Mouse (Mus musculus): ENCODE data around the gene Maml2. TPM values are rescaled to one million over a fixed set of nuclear protein-coding genes. Genes with fewer than 3 reads are reported as not detected.
A peak's percentile ranks its signal among the peaks of the same experiment; 100 is the strongest.

The Maml2 gene
- polyA plus RNA-seq, 1 experiment from 2014 or later = 10.0 TPM

DNA sequence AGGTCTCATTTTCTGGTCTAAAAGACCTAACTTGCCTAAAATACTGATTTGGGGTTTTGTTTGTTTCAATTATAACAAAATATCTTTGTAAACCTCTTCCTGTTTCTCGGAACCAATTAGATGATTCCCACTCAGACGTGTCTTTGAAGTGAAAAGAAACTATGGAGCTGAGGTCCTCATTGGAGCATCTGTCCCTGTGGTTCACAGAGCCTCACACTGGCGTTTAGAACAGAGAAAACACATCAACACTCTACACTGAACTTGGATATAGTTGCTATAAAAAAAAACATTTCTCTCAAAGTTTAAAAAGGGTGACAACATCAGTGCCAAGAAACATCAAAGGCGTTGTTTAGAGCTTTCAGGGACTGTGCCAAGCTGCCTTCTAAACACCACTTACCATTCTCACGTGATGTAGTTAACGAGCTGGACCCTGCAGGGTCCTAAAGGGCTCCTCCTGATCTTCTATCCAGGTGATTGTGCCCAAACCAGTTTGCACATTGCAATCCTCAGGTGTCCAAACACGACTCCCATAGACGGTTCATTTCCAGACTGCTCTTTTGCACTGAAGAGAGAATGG, 309.9 kb downstream of the Maml2 start:
- no peak for TF ChIP-seq CTCF (IDR thresholded peaks at IDR 0.05; ENCODE audit: low read depth)
- Histone ChIP-seq H3K4me1 (replicated peaks; ENCODE audit: insufficient read depth, low read length) (no peaks in the 10 kb centered on the region), H3K9ac (ENCODE audit: low read depth, low read length) (no peak overlapping the region), H3K27ac (no peak overlapping the region), H3K9me3 (replicated peaks; ENCODE audit: low read length) (no peaks in the 10 kb centered on the region), H3K4me3 (replicated peaks; ENCODE audit: low read depth, low read length) (no peak overlapping the region), H3K4me2 (ENCODE audit: low read length) (no peak overlapping the region), H3K36me3 (ENCODE audit: insufficient read depth, low read length) (no peaks in the 10 kb centered on the region), H3K27me3 (ENCODE audit: insufficient read depth, low read length) (no peaks in the 10 kb centered on the region)
- WGBS = 58% methylated on average over 8 of the region's 8 CpGs
- ATAC-seq (replicated peaks; ENCODE audit: low FRiP score, low read depth) (no peak), DNase-seq (ENCODE audit: low spot score) (peak; percentile 30)

- Histone ChIP-seq H3K9ac (ENCODE audit: low read depth, low read length) (no peak overlapping the region), H3K27me3 (ENCODE audit: insufficient read depth, low read length) (no peaks in the 10 kb centered on the region), H3K27ac (no peak overlapping the region), H3K9me3 (replicated peaks; ENCODE audit: low read length) (no peaks in the 10 kb centered on the region), H3K4me1 (replicated peaks; ENCODE audit: insufficient read depth, low read length) (no peaks in the 10 kb centered on the region), H3K4me3 (replicated peaks; ENCODE audit: low read depth, low read length) (no peak overlapping the region), H3K4me2 (ENCODE audit: low read length) (no peak overlapping the region), H3K36me3 (ENCODE audit: insufficient read depth, low read length) (no peaks in the 10 kb centered on the region)
- 71% methylated on average over 3 of the region's 3 CpGs for WGBS
- DNase-seq (ENCODE audit: low spot score) (no peak), ATAC-seq (replicated peaks; ENCODE audit: low FRiP score, low read depth) (no peak)
- TF ChIP-seq CTCF (IDR thresholded peaks at IDR 0.05; ENCODE audit: low read depth) = no peak
Measured at GRCm38 (mm10) chr9:13608532-13609071, 310.8 kb downstream of the Maml2 start.

DNA sequence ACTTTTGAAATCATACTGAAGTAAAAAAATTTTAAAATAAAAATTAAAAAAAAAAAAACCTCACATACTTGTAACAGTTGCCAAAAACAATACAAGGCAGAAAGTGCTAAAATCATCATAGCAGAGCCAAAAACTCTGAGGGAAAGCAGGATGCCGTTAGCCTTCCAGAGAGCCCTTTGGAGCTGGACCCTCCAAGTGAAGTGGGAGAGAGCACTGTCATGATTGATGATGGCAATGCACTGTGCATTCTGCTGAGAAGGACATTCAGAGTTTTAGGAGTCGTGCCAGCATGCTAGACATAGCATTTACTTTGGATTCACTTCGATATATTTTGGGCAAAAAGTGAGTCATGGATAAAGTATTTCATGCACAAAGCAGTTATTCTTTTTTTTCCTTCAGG, 313.8 kb downstream of the Maml2 start:
- 43% methylated on average over 3 of the region's 3 CpGs for WGBS
- H3K4me1 ChIP-seq (replicated peaks; ENCODE audit: insufficient read depth, low read length) = 0 out of 2 replicates have a peak, but pooled peaks cover 7% of the 10 kb centered on the region
- no peak overlapping the region for H3K27ac ChIP-seq
- no peaks in the 10 kb centered on the region for H3K36me3 ChIP-seq (ENCODE audit: insufficient read depth, low read length)
- no peak overlapping the region for H3K4me2 ChIP-seq (ENCODE audit: low read length)
- H3K4me3 ChIP-seq (replicated peaks; ENCODE audit: low read depth, low read length) = no peak overlapping the region
- H3K9ac ChIP-seq (ENCODE audit: low read depth, low read length) = no peak overlapping the region
- no peaks in the 10 kb centered on the region for H3K9me3 ChIP-seq (replicated peaks; ENCODE audit: low read length)
- H3K27me3 ChIP-seq (ENCODE audit: insufficient read depth, low read length) = no peaks in the 10 kb centered on the region
- peak; percentile 89 for DNase-seq (ENCODE audit: low spot score)
- no peak for TF ChIP-seq CTCF (IDR thresholded peaks at IDR 0.05; ENCODE audit: low read depth)
- ATAC-seq (replicated peaks; ENCODE audit: low FRiP score, low read depth) = no peak

- no peaks in the 10 kb centered on the region for H3K36me3 ChIP-seq (ENCODE audit: insufficient read depth, low read length)
- H3K4me1 ChIP-seq (replicated peaks; ENCODE audit: insufficient read depth, low read length) = 0 out of 2 replicates have a peak, but pooled peaks cover 7% of the 10 kb centered on the region
- TF ChIP-seq CTCF (IDR thresholded peaks at IDR 0.05; ENCODE audit: low read depth) = no peak
- no peak overlapping the region for H3K4me3 ChIP-seq (replicated peaks; ENCODE audit: low read depth, low read length)
- no peak overlapping the region for H3K9ac ChIP-seq (ENCODE audit: low read depth, low read length)
- 87% methylated on average over 8 of the region's 8 CpGs for WGBS
- H3K9me3 ChIP-seq (replicated peaks; ENCODE audit: low read length) = no peaks in the 10 kb centered on the region
- H3K27ac ChIP-seq = no peak overlapping the region
- ATAC-seq (replicated peaks; ENCODE audit: low FRiP score, low read depth) (no peak), DNase-seq (ENCODE audit: low spot score) (no peak)
- no peak overlapping the region for H3K4me2 ChIP-seq (ENCODE audit: low read length)
- no peaks in the 10 kb centered on the region for H3K27me3 ChIP-seq (ENCODE audit: insufficient read depth, low read length)
Measured at GRCm38 (mm10) chr9:13612371-13612770, 314.6 kb downstream of the Maml2 start.

DNA sequence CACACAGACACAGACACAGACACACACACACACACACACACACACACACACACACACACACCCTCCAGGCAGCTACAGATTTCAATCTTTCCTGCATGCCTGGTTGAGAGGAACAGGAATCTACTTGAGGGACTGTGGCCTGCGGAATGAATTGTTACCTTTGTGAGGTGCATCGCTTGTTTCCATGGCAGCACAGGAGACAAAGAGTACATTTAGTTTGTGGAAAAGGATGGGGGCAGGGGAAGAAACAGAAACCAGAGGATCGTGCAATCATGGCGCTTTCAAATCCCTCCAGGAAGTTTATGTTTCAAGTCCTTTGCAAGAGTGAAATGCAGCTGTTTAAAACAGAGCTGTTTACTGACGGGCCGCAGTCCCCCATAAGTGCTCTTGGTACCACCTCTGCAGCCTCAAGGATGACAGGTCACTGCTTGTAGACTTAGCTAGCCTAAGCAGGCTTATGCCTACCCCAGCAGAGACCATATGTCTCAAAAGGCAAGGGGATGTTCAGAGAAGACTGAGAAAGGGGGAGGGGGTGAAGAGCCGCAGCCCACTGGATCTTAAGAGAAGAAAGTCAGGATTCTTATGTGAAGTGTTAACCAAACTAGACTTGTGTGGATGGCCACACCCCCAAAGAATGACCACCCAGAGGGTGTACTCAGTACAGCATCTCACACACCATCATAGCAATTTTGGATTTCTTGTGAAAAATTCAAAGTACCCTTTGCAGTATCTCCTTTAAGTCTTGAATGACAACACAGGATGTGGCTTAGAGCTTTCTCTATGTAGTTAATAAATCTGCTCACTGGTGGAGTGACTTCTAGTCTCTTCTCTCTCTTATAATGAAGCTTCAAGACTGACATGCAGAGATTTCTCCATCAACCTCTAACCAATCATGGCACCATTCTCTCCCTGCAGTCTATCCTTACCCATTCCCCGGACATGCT, 315.8 kb downstream of the Maml2 start:
- Histone ChIP-seq H3K36me3 (ENCODE audit: insufficient read depth, low read length) (no peaks in the 10 kb centered on the region), H3K27ac (no peak overlapping the region), H3K9ac (ENCODE audit: low read depth, low read length) (no peak overlapping the region), H3K9me3 (replicated peaks; ENCODE audit: low read length) (no peaks in the 10 kb centered on the region), H3K4me1 (replicated peaks; ENCODE audit: insufficient read depth, low read length) (0 out of 2 replicates have a peak, but pooled peaks cover 10% of the 10 kb centered on the region), H3K4me3 (replicated peaks; ENCODE audit: low read depth, low read length) (no peak overlapping the region), H3K27me3 (ENCODE audit: insufficient read depth, low read length) (no peaks in the 10 kb centered on the region), H3K4me2 (ENCODE audit: low read length) (no peak overlapping the region)
- TF ChIP-seq CTCF (IDR thresholded peaks at IDR 0.05; ENCODE audit: low read depth) = no peak
- WGBS = 44% methylated on average over 8 of the region's 8 CpGs
- ATAC-seq (replicated peaks; ENCODE audit: low FRiP score, low read depth) = no peak
- DNase-seq (ENCODE audit: low spot score) = peak; percentile 22

GRCm38 (mm10) chr9:13616383-13617009, 318.7 kb downstream of the Maml2 start:
- Histone ChIP-seq H3K27ac (peak overlapping the region; percentile 36; the same call in 1 of the 2 replicates), H3K9ac (ENCODE audit: low read depth, low read length) (no peak overlapping the region), H3K4me2 (ENCODE audit: low read length) (no peak overlapping the region), H3K27me3 (ENCODE audit: insufficient read depth, low read length) (no peaks in the 10 kb centered on the region), H3K9me3 (replicated peaks; ENCODE audit: low read length) (no peaks in the 10 kb centered on the region), H3K36me3 (ENCODE audit: insufficient read depth, low read length) (0 out of 2 replicates have a peak, but pooled peaks cover 4% of the 10 kb centered on the region), H3K4me1 (replicated peaks; ENCODE audit: insufficient read depth, low read length) (0 out of 2 replicates have a peak, but pooled peaks cover 10% of the 10 kb centered on the region), H3K4me3 (replicated peaks; ENCODE audit: low read depth, low read length) (no peak overlapping the region)
- no peak for TF ChIP-seq CTCF (IDR thresholded peaks at IDR 0.05; ENCODE audit: low read depth)
- peak; percentile 32 for DNase-seq (ENCODE audit: low spot score)
- ATAC-seq (replicated peaks; ENCODE audit: low FRiP score, low read depth) = no peak
- 42% methylated on average over 5 of the region's 5 CpGs for WGBS
